Mouse (Mus musculus) heart, postnatal 36 days (tissue): ENCODE data around the gene Ttc33. TPM values are rescaled to one million over a fixed set of nuclear protein-coding genes. Genes with fewer than 3 reads are reported as not detected.
"Not testable (repeated sequence)": the region's sequence is repeated elsewhere in the genome, so short reads cannot be mapped to it uniquely, and the experiment has no call there.

Experiments
- DNase-seq, 2 experiments: peaks; one replicate each; pipeline ENCODE4 v3.0.0; 2021 to 2022
- intact Hi-C: fragments of 180-260 bp; cut with DNase I; formaldehyde crosslinking; loops from one replicate; pipeline ENCODE4 v1.15.1; 2025
- total RNA-seq, 2 experiments: library from RNA; stranded (reverse); gene quantifications; 2 replicates each; pipeline ENCODE4 v1.2.3; 2021

The Ttc33 gene
- total RNA-seq, 2 experiments from 2014 or later: 38.2 to 40.7 TPM

- no peak for DNase-seq
- intact Hi-C loops: no loop called here
Measured at GRCm38 (mm10) chr15:5173217-5173820, 12.0 kb upstream of the Ttc33 start.

DNA sequence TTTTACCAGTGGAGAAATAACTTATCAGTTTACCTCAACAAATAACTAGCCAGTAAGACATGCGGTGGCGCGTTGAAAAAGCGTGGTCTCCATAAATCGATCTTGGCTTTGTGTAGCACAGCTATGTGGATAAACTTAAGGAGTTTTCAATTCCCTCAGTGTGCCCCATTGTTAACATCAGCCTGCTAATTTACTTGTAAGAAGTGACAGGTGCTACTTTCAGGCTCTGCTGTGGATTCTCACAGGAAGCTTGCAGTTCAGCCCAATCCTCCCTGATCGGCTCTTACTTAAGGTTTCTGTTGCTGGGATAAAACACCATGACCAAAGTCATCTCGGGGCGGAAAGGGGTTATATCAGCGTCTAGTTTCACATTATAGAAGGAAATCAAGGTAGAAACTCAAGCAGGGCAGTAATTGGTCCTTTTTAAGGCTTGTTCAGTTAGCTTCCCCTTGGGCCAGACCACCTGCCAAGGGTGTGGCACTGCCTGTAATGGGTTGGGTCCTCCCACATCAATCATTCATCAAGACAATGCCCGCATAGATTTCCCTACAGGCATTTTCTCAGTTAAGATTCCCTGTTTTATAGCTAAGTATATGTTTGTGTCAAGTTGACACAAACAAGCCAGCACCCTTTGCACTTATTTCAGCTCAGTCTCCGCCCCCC lies 526 bp upstream of the Ttc33 start:
- peak in 1 of 2 experiments; percentile 20 for DNase-seq
- intact Hi-C loops: loop anchor here (1.0 to 2.0 kb wide), 2 partner anchors 42 to 67 kb away; partner anchors contain the start of gene Prkaa1

DNA sequence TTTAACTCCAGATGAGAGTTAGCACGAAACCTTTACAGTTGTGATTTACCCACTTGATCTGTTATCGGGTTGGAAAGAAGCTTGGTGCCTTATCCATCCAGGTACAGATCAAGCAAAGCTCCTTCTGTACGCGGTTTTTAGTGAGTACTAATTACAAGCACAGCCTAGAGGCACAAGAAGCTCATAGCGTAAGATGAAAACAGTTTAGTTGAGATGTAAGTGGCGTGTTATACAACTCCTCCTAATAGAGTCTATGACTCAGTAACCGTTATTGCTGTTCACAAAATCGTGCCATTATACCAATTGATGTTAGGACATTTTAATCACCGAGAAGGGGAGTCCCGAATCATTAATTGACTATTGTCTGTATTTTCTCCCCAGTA lies 959 bp downstream of the Ttc33 start:
- DNase-seq: no peak
- intact Hi-C loops: no loop called here

DNA sequence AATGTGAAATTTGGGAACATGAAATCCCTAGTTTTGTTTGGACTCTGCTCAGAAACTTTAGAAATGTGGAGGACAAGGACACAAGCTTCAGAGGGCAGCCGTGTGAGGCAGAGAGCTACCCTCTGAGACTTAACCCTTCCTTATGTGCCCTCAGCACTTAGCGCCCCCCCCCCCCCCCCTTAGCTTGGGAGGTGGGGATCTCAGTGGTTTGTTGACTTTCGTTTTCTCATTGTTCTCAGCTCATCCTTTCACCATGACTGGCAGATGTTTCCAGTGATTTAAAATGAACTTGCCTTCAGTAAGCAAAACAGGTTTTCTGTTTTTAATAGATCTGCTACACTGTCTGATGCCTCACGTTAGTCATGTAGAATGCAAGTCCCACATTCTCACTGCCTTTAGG lies 1.8 kb downstream of the Ttc33 start:
- intact Hi-C loops: no loop called here
- DNase-seq: no peak

GRCm38 (mm10) chr15:5188029-5188428 lies 2.7 kb downstream of the Ttc33 start:
- intact Hi-C loops: no loop called here
- DNase-seq: no peak

DNA sequence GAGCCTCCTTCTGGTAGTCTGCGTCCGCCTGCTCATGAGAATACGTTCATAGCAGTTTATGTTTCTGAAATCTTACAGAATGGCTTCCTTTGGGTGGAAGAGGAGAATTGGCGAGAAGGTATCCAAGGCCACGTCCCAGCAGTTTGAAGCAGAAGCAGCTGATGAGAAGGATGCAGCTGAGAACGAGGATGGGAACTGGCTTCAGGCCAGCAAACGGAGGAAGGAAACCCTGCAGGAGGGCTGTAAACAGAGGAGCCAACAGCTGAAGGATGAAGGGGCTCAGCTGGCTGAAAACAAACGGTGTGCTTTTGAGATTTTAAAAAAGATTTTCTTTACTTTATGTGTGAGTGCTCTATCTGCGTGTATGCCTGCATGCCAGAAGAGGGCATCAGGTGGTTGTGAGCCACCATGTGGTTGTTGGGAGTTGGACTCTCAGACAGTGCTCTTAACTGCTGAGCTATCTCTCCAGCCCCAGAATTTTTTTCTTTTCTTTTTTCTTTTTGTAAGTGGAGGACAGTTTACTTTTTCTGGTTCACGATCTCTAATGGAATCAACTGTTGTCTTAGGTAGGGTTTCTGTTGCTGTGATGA lies 4.3 kb downstream of the Ttc33 start:
- DNase-seq: peak in 1 of 2 experiments; percentile 28
- intact Hi-C loops: loop anchor here (5.0 kb wide), 2 partner anchors 893 to 1018 kb away; no protein-coding TSS in a partner anchor

- DNase-seq: no peak
- intact Hi-C loops: loop anchor here (2.0 to 5.0 kb wide), 4 partner anchors 43 to 1013 kb away; no protein-coding TSS in a partner anchor
Measured at GRCm38 (mm10) chr15:5193833-5194232, 8.5 kb downstream of the Ttc33 start.

DNA sequence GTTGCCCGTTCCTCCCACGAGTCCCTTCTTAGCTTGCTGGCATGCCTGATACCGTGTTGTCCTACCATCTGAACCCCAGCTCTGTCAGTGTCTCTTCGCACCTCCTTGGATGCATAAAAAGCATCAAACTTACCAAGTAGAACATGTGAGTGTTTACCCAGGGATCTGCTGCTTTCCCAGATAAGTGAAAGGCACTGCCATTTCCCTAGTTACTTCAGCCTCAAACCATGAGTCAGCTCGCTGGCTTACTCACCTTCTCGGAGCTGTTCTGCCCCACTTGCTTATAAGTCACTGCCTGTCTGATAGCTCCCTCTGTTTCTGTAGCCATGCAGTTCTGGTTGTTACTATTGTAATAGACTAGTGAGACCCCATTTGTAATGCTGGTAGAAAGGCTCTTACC lies 9.1 kb downstream of the Ttc33 start:
- intact Hi-C loops: loop anchor here (2.0 to 5.0 kb wide), 4 partner anchors 42 to 1013 kb away; no protein-coding TSS in a partner anchor
- no peak for DNase-seq

GRCm38 (mm10) chr15:5194931-5195330 lies 9.6 kb downstream of the Ttc33 start:
- DNase-seq: no peak
- intact Hi-C loops: loop anchor here (2.0 to 5.0 kb wide), 4 partner anchors 42 to 1012 kb away; no protein-coding TSS in a partner anchor

DNA sequence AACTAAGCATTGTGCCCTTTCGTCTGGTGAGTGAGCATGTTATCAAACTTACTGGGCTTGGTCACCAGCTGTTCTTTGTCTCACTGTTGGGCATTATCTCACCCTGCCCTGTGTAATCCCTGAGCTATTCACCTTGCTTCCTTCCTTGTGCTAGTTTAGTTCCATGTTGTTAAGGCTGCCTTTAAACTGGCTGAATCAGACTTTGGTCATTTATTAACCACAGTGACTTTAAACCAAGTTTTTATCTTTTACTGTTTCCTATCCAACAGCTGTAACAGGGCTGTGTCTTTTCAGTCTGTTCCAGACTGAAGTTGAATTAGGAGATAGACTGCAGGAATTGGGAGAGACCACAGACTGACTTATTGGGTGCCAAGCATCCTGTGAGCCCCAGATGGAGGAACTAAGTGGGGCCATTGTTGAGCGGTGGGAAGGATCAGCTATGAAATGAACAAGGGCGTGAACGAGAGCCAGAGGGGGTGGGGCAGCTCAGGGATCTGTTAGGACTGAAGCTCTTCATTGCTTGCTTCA lies 10.7 kb downstream of the Ttc33 start:
- intact Hi-C loops: loop anchor here (2.0 kb wide), 2 partner anchors 41 to 719 kb away; no protein-coding TSS in a partner anchor
- DNase-seq: peak in 1 of 2 experiments; percentile 15

- DNase-seq: no peak
- intact Hi-C loops: no loop called here
Measured at GRCm38 (mm10) chr15:5196691-5197090, 11.4 kb downstream of the Ttc33 start.

- intact Hi-C loops: no loop called here
Measured at GRCm38 (mm10) chr15:5205222-5205621, 19.9 kb downstream of the Ttc33 start.

DNA sequence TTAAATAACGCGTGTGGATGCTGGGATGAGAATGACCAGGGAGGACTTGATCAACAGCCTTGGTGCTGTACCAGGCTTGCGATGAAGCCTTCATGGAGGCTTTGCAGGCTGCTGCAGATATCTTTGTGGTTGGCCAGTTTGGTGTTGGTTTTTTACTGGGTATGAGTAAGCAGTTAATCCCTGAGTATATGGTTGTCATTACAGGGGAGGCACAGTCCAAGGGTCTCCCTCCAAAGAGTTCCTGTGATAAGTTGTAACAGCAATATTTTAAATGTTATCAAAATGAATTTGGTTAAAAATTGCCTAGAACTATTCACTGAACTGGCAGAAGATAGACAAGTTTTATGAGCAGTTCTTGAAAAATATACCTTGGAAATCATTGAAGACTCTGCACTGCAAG lies 23.8 kb downstream of the Ttc33 start:
- intact Hi-C loops: no loop called here
- no peak for DNase-seq

More at GRCm38 (mm10) chr15:5205222-5205621, 19.9 kb downstream of the Ttc33 start:
- DNase-seq: no peak

DNA sequence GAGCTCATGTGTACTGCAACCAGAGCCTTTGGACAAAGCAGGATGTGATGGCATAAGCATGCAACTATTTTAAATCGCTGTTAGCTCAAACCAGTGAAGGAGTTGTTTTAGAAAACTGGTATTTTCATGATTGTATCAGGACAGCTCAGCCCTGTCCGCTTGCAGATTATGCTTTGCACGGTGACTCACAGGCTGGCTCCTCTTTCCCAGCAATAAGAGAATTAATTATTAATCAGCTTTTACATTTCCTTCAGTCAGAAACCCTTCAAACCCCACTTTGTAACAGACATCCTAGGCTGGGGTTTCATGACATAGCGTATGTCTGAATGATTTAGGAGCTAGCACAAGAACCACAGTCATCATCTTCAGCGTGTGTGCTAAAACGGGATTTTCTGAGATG lies 35.2 kb downstream of the Ttc33 start:
- DNase-seq: no peak

GRCm38 (mm10) chr15:5230746-5231145 lies 45.4 kb downstream of the Ttc33 start:
- intact Hi-C loops: loop anchor here (10.0 kb wide), 1 partner anchor 1394 kb away; no protein-coding TSS in a partner anchor

More for the DNA sequence above, 35.2 kb downstream of the Ttc33 start:
- intact Hi-C loops: no loop called here

DNA sequence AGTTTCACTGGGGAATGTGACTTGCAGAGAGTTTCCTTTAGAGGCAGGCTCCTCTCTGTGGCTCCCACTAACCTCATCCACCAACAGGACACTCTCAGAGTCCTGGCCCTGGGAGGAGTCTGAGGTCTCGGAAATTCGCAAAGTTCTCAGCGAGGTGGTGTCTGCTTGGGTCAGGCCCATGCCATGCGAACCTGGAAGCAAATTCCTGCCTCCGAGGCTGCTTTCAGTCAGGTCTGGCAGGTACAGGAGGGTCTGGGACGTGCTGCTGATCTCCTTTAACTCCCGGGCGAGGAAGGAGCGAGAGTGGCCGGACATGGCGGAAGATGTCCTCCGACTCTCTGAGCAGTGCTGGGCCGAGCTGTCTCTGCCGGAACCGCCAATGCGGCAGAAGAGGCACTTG lies 49.3 kb downstream of the Ttc33 start:
- intact Hi-C loops: loop anchor here (1.0 to 10.0 kb wide), 2 partner anchors 846 to 1390 kb away; no protein-coding TSS in a partner anchor
- DNase-seq: no peak

More at GRCm38 (mm10) chr15:5230746-5231145, 45.4 kb downstream of the Ttc33 start:
- not testable (repeated sequence) for DNase-seq

- peak; percentile 18 to 28 for DNase-seq
- intact Hi-C loops: loop anchor here (1.0 to 10.0 kb wide), 2 partner anchors 845 to 1389 kb away; no protein-coding TSS in a partner anchor
Measured at GRCm38 (mm10) chr15:5235527-5235926, 50.2 kb downstream of the Ttc33 start.

GRCm38 (mm10) chr15:5236538-5236937 lies 51.2 kb downstream of the Ttc33 start:
- intact Hi-C loops: loop anchor here (1.0 to 10.0 kb wide), 4 partner anchors 42 to 1388 kb away; no protein-coding TSS in a partner anchor
- DNase-seq: peak; percentile 81 to 86

DNA sequence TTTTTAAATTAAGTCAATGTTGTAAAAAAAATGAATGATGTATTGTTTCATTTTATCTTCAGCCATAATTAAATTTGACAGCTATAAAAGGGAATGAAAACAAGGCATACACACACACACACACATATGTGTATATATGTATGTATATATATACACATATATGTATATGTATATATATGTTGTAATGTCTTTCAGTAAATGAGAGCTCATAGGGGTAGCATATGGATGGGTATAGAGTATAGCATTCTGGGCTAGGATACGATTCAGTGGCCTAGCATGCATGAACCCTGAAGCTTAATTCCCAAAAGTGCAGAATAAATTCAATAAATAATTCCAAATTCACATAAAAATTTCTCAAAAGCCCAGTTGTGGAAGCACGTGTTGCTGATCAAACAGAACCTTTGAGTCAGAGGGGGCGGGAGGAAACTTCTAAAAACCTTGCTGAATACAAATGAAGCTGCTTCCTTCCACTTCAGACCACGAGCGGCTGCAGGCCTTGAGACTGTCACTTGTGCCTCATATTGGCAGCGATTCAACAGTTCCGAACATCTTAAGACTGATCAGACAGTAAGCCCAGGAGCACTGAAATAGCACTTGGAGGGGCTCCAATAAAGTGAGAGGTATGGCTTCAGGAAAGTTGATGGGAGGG lies 51.8 kb downstream of the Ttc33 start:
- intact Hi-C loops: loop anchor here (1.0 to 10.0 kb wide), 3 partner anchors 42 to 1388 kb away; no protein-coding TSS in a partner anchor
- DNase-seq: peak; percentile 17 to 26

DNA sequence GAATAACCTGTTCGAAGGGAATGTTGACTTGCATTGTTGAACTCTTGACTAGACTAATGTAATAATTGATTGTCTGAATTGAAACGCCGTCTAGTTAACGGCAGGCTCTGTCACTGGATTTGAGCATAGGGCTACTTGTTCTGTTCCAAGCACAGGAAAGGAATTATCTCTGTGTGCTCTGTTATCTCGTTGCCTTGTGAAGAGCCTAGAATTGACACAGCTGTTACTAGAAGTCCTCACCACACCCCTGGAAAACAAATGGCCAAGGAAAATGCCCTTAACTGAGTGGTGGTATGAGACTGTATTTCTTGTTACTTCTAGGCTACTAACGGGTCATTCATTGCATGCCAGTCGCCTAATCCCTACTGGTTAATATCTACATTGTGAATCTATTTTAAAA lies 52.7 kb downstream of the Ttc33 start:
- intact Hi-C loops: loop anchor here (10.0 kb wide), 1 partner anchor 1387 kb away; no protein-coding TSS in a partner anchor
- DNase-seq: no peak
